Mouse (Mus musculus) ES-Bruce4 (cell line): ENCODE data around the gene Foxp1.

Source experiments
- CTCF ChIP-seq: IDR thresholded peaks from one replicate; pipeline ENCODE4 v1.8.1; 2011; ENCODE audit warnings: low read depth, low read length
- EP300 ChIP-seq: IDR thresholded peaks from 2 replicates; pipeline ENCODE4 v1.6.1; 2011; ENCODE audit warnings: low read depth, low read length; ENCODE audit not compliant: insufficient read depth
- POLR2A ChIP-seq: IDR thresholded peaks from one replicate; pipeline ENCODE4 v1.8.1; 2011; ENCODE audit warnings: low read length; ENCODE audit not compliant: insufficient read depth

GRCm38 (mm10) chr6:98984026-98984425, 538.5 kb downstream of the Foxp1 start:
- TF ChIP-seq CTCF (no peak), POLR2A (no peak), EP300 (no peak)
